ENCODE assay signal across 1 mouse cellular context in the genomic region with DNA sequence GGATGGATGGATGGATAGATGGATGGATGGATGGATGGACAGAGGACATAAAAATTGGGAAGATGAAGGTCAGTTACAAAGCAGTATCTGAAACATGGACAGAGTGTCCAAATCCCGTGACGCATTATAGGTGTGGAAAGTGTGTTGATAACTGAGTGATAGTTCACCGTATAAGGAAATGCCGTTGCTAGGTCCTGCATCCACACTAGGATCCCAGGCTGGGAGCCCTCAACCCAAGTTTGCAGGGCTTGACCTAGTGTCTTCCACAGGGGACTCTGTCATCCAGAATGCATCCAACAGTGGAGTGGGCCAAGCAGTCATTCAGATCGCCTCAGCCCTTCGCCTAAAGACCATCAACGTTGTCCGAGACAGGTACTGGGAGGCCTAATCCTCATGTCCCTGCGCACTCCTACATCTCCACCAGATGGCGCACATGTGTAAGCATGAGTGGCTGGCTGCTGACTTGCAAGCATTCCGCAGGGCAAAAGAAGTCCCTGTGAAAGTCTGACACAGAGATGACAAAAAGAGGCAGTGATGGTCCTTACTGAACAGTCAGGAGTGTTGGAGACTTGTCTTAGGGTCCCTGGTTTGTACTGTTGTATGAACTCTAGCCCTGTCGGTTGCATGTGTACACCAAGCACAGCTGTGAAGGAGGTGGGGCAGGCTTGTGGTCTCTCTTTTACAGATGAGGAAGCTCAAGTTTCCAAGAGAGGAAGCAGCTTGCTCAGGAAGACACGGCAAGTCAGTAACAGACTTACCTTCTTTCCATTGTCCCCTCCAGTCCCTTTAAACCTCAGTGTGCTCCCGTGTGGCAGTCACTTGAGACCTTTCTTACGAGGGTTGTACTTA.
TF ChIP-seq lines count a peak whose summit lies in the region.

No protein-coding gene starts in this region.

TF ChIP-seq in CH12.LX, 34 proteins besides CTCF, POLR2A, EP300 and RAD21 (continued from another document):
- no peak for TF ChIP-seq ELF1 (IDR thresholded peaks at IDR 0.05; ENCODE audit: low read depth, low read length)
- no peak for TF ChIP-seq ZC3H11A (IDR thresholded peaks at IDR 0.05; ENCODE audit: low read depth, low read length)
- no peak for TF ChIP-seq PAX5 (IDR thresholded peaks at IDR 0.05; ENCODE audit: low read length)
- no peak for TF ChIP-seq ZNF384 (IDR thresholded peaks at IDR 0.05; ENCODE audit: low read depth, low read length)
- no peak for TF ChIP-seq POLR2AphosphoS2 (IDR thresholded peaks at IDR 0.05; ENCODE audit: low read depth, low read length)
- peak; percentile 79 for TF ChIP-seq SMC3 (IDR thresholded peaks at IDR 0.05; ENCODE audit: low read depth, low read length)
- TF ChIP-seq GABPA (IDR thresholded peaks at IDR 0.05; ENCODE audit: insufficient replicate concordance, low read depth, low read length) = no peak
- no peak for TF ChIP-seq NRF1 (IDR thresholded peaks at IDR 0.05; ENCODE audit: low read depth, low read length)
- no peak for TF ChIP-seq CHD1 (IDR thresholded peaks at IDR 0.05; ENCODE audit: low read depth, low read length)
- peak; percentile 45; the same call in 1 of the 2 replicates for TF ChIP-seq CHD2 (IDR thresholded peaks at IDR 0.05; ENCODE audit: low read length)
- peak; percentile 49; the same call in 1 of the 2 replicates for TF ChIP-seq MXI1 (IDR thresholded peaks at IDR 0.05; ENCODE audit: low read depth, low read length)
- TF ChIP-seq MYC (IDR thresholded peaks at IDR 0.05; ENCODE audit: low read depth, low read length) = peak; percentile 23; the same call in 1 of the 2 replicates
- TF ChIP-seq ZKSCAN1 (IDR thresholded peaks at IDR 0.05; ENCODE audit: borderline replicate concordance, low read depth, low read length) = no peak
- no peak for TF ChIP-seq USF2 (conservative IDR thresholded peaks at IDR 0.05; ENCODE audit: low read depth, low read length)
- TF ChIP-seq BHLHE40 (IDR thresholded peaks at IDR 0.05; ENCODE audit: low read depth, low read length) = no peak; the same call in 1 of the 2 replicates
- TF ChIP-seq RCOR1 (conservative IDR thresholded peaks at IDR 0.05; ENCODE audit: low read depth, low read length) = no peak
- no peak for TF ChIP-seq USF1 (IDR thresholded peaks at IDR 0.05; ENCODE audit: low read depth, low read length)
- TF ChIP-seq TBP (conservative IDR thresholded peaks at IDR 0.05; ENCODE audit: low read depth, low read length) = no peak
- no peak; the same call in 1 of the 2 replicates for TF ChIP-seq UBTF (IDR thresholded peaks at IDR 0.05; ENCODE audit: low read depth, low read length)
- peak; percentile 67; the same call in 1 of the 2 replicates for TF ChIP-seq TCF12 (IDR thresholded peaks at IDR 0.05; ENCODE audit: low read depth, low read length)
- TF ChIP-seq ZMIZ1 (IDR thresholded peaks at IDR 0.05; ENCODE audit: low read depth, low read length) = no peak
- no peak for TF ChIP-seq MAFK (IDR thresholded peaks at IDR 0.05; ENCODE audit: insufficient replicate concordance, low read length)
- TF ChIP-seq MAX (IDR thresholded peaks at IDR 0.05; ENCODE audit: low read length) = peak; percentile 61; the same call in 1 of the 2 replicates
- TF ChIP-seq E2F4 (IDR thresholded peaks at IDR 0.05; ENCODE audit: insufficient replicate concordance, low read depth, low read length) = no peak
- no peak for TF ChIP-seq MAZ (IDR thresholded peaks at IDR 0.05; ENCODE audit: low read depth, low read length)
- TF ChIP-seq SIN3A (IDR thresholded peaks at IDR 0.05; ENCODE audit: low read length) = peak; percentile 98
- no peak for TF ChIP-seq JUND (conservative IDR thresholded peaks at IDR 0.05; ENCODE audit: low read depth, low read length)
- TF ChIP-seq IRF4 (IDR thresholded peaks at IDR 0.05; ENCODE audit: low read depth, low read length) = peak; percentile 8; the same call in 1 of the 2 replicates
- peak; percentile 50 for TF ChIP-seq ETS1 (conservative IDR thresholded peaks at IDR 0.05; ENCODE audit: low read depth, low read length)
- TF ChIP-seq KAT2A (IDR thresholded peaks at IDR 0.05; ENCODE audit: insufficient replicate concordance, low read length) = no peak
- no peak for TF ChIP-seq HCFC1 (IDR thresholded peaks at IDR 0.05; ENCODE audit: low read depth, low read length)
TF ChIP-seq in CH12.LX: peak in this region for 9.
